Mouse (Mus musculus) urinary bladder, postnatal 4 days (tissue): Measurements from ENCODE around the gene Ap3d1.
A peak's percentile ranks its signal among the peaks of the same experiment; 100 is the strongest.

Experiments used
- DNase-seq, 2 experiments: peaks; one replicate each; pipeline ENCODE4 v3.0.0; 2021 to 2022; ENCODE audit warnings: low spot score in 2 of 2

Gene Ap3d1

GRCm38 (mm10) chr10:80757717-80758116 is 15.7 kb upstream of the Ap3d1 start:
- DNase-seq, result peak; percentile 64 to 71

- no peak for DNase-seq
These were observed 14.9 kb upstream of the Ap3d1 start for GRCm38 (mm10) chr10:80756967-80757366.

- DNase-seq, result no peak
These were observed 14.4 kb upstream of the Ap3d1 start for GRCm38 (mm10) chr10:80756509-80756908.

- DNase-seq, result no peak
These were observed 14.0 kb upstream of the Ap3d1 start for GRCm38 (mm10) chr10:80756099-80756498.

GRCm38 (mm10) chr10:80755291-80756015 is 13.4 kb upstream of the Ap3d1 start:
- DNase-seq, result no peak

- DNase-seq, result peak; percentile 98 to 99
These were observed 12.7 kb upstream of the Ap3d1 start, which contains the start of gene Dot1l for GRCm38 (mm10) chr10:80754594-80755290. TSS of gene Dot1l (plus strand) at chr10:80755206.

GRCm38 (mm10) chr10:80752079-80752625 is 10.1 kb upstream of the Ap3d1 start:
- peak; percentile 73 to 85 for DNase-seq

GRCm38 (mm10) chr10:80751188-80751832 is 9.2 kb upstream of the Ap3d1 start:
- peak in 1 of 2 experiments; percentile 44 for DNase-seq

GRCm38 (mm10) chr10:80748609-80749008 is 6.5 kb upstream of the Ap3d1 start:
- DNase-seq, result peak in 1 of 2 experiments; percentile 70

- DNase-seq, result peak; percentile 65 to 81
These were observed 5.3 kb upstream of the Ap3d1 start for GRCm38 (mm10) chr10:80747410-80747809.

- DNase-seq, result peak in 1 of 2 experiments; percentile 65
These were observed 2.2 kb upstream of the Ap3d1 start for GRCm38 (mm10) chr10:80744262-80744661.

- DNase-seq, result no peak
These were observed 357 bp downstream of the Ap3d1 start for GRCm38 (mm10) chr10:80741634-80742179.

GRCm38 (mm10) chr10:80741146-80741545 is 918 bp downstream of the Ap3d1 start:
- no peak for DNase-seq

- DNase-seq, result no peak
These were observed 3.4 kb downstream of the Ap3d1 start for GRCm38 (mm10) chr10:80738657-80739056.

- DNase-seq, result no peak
These were observed 5.3 kb downstream of the Ap3d1 start for GRCm38 (mm10) chr10:80736731-80737130.

- no peak for DNase-seq
These were observed 9.4 kb downstream of the Ap3d1 start for GRCm38 (mm10) chr10:80732611-80733101.

GRCm38 (mm10) chr10:80727369-80728127 is 14.5 kb downstream of the Ap3d1 start:
- no peak for DNase-seq

GRCm38 (mm10) chr10:80717281-80717680 is 24.8 kb downstream of the Ap3d1 start:
- DNase-seq, result no peak

- no peak for DNase-seq
These were observed 31.2 kb downstream of the Ap3d1 start for GRCm38 (mm10) chr10:80710834-80711233.

- DNase-seq, result no peak
These were observed 36.6 kb downstream of the Ap3d1 start for GRCm38 (mm10) chr10:80705479-80705878.

- no peak for DNase-seq
These were observed 37.0 kb downstream of the Ap3d1 start for GRCm38 (mm10) chr10:80705033-80705432.
